Mouse (Mus musculus) stomach, postnatal 0 days (tissue): ENCODE results near the gene Ovca2. TPM values are rescaled to one million over a fixed set of nuclear protein-coding genes. Genes with fewer than 3 reads are reported as not detected.

Experiments used
- ATAC-seq: fragments of 200-750 bp; cut with Nextera tagmentation; 2 replicates; pipeline ENCODE4 v1.8.0; 2017; ENCODE audit not compliant: low FRiP score, low TSS enrichment
- DNase-seq: peaks from one replicate; pipeline ENCODE4 v3.0.0-alpha.2; 2016; ENCODE audit warnings: low spot score
- H3K27ac ChIP-seq: fragments of 300-500 bp; sonication (generic); replicated peaks from 2 replicates; pipeline ENCODE4 v1.5.1; 2014; ENCODE audit warnings: mild to moderate bottlenecking, control low read depth
- H3K27me3 ChIP-seq: fragments of 300-500 bp; sonication (generic); 2 replicates; pipeline ENCODE4 v1.6.1; 2014; ENCODE audit warnings: low read length; ENCODE audit not compliant: control insufficient read depth, insufficient read depth
- H3K36me3 ChIP-seq: fragments of 300-500 bp; sonication (generic); 2 replicates; pipeline ENCODE4 v1.6.1; 2014; ENCODE audit warnings: low read length, mixed read lengths; ENCODE audit not compliant: control insufficient read depth, insufficient read depth
- H3K4me1 ChIP-seq: fragments of 300-500 bp; sonication (generic); replicated peaks from 2 replicates; pipeline ENCODE4 v1.6.1; 2014; ENCODE audit warnings: antibody characterized with exemption; ENCODE audit not compliant: control insufficient read depth, insufficient read depth
- H3K4me2 ChIP-seq: fragments of 300-500 bp; sonication (generic); replicated peaks from 2 replicates; pipeline ENCODE4 v1.6.1; 2014; ENCODE audit warnings: low read depth, mild to moderate bottlenecking, control low read depth, moderate library complexity
- H3K4me3 ChIP-seq: fragments of 300-500 bp; sonication (generic); 2 replicates; pipeline ENCODE4 v1.5.1; 2014; ENCODE audit warnings: low read depth, low read length, control low read depth
- H3K9ac ChIP-seq: fragments of 300-500 bp; sonication (generic); 2 replicates; pipeline ENCODE4 v1.6.1; 2014; ENCODE audit warnings: mild to moderate bottlenecking, low read length, control low read depth, mixed read lengths
- H3K9me3 ChIP-seq: fragments of 300-500 bp; sonication (generic); 2 replicates; pipeline ENCODE4 v1.6.1; 2016; ENCODE audit warnings: low read length; ENCODE audit not compliant: control insufficient read depth
- CTCF ChIP-seq: IDR thresholded peaks from 2 replicates; pipeline ENCODE4 v1.5.1; 2016; ENCODE audit warnings: antibody characterized with exemption, low read depth, mild to moderate bottlenecking, moderate library complexity
- EP300 ChIP-seq: optimal IDR thresholded peaks from 2 replicates; pipeline ENCODE3; 2016; ENCODE audit warnings: antibody characterized with exemption
- WGBS: fragments of 180-500 bp; shearing (Covaris S2); extraction: QIAGEN DNeasy Blood & Tissue Kit; methylation state at CpG from one replicate; pipeline ENCODE4 v1.1.7; 2014; 5-methylcytosine and 5-hydroxymethylcytosine counted together
- polyA plus RNA-seq: library from polyadenylated mRNA; unstranded; fragments of >200 nt; fragmentation: Nextera tagmentation; extraction: Ambion mirVana; gene quantifications from 2 replicates; pipeline ENCODE4 v1.2.1, GENCODE M21; 2015

Gene Ovca2
- polyA plus RNA-seq, 1 experiment from 2014 or later, result 19.3 TPM

DNA sequence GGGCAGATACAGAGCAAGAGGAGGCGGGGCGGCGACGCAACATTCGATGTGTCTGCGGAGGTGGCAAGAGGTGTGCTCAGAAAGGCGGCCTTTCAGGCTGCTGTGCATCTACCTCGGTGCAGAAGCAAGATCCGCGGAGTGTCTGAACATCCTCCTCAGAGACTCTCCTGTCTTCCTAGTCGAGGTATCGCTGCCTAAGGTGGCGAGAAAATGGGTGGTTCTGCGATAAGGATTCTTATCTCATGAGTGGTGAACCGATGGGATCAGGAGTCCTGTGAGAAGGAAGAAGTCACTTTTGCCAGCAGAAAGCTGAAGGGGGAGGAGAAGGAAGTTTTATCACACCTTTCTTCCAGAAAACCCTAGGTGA, 4.9 kb downstream of the Ovca2 start:
- no peak for TF ChIP-seq EP300
- Histone ChIP-seq H3K4me3 (peak overlapping the region; percentile 65), H3K27me3 (no peaks in the 10 kb centered on the region; the same call in 1 of the 2 replicates), H3K36me3 (peaks cover 3% of the 10 kb centered on the region; the same call in 1 of the 2 replicates), H3K4me2 (peak overlapping the region; percentile 79), H3K4me1 (peaks cover 6% of the 10 kb centered on the region; the same call in 1 of the 2 replicates), H3K27ac (no peak overlapping the region), H3K9ac (no peak overlapping the region), H3K9me3 (no peaks in the 10 kb centered on the region)
- no peak for DNase-seq
- ATAC-seq, result no peak
- WGBS, result 1% methylated on average over 15 of the region's 15 CpGs

DNA sequence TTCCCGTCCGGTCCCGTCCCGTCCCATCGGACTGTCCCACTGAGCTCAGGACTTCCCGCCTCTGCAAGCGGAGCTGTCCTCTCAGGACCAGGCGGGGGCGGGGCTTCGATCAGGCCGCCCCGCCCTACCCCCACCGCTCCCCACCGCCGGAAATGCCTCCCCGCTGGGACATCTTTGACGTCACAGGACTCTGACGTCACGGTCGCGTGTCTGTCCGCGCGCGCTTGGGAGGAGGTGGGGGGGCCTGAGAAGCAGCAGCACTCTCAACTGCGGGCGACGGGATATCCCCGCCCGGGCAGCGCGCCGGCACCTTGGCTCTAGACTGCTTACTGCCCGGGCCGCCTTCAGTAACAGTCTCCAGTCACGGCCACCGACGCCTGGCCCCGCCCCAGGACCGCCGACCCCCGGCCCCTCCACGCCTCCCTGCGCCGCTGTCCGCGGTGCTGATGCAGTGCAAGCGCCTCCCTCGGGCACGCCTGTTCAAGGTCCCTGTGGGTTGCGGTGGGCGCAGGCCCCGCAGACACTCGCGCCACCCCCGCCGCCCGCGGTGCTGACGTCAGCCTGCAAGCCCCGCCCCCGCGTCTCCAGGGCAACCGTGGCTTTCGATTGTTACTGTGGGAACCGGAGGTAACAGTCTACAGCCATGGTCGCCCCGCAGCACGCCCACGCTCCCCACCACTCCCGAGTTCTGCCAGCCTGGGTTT, 5.4 kb downstream of the Ovca2 start:
- no peak for TF ChIP-seq EP300
- TF ChIP-seq CTCF, result no peak
- H3K4me3 ChIP-seq, result peak overlapping the region; percentile 65
- H3K9ac ChIP-seq, result peak overlapping the region; percentile 47
- H3K27me3 ChIP-seq, result no peaks in the 10 kb centered on the region; the same call in 1 of the 2 replicates
- peaks cover 3% of the 10 kb centered on the region; the same call in 1 of the 2 replicates for H3K36me3 ChIP-seq
- peak; percentile 88 for DNase-seq
- under 1% methylated on average over 71 of the region's 71 CpGs for WGBS
- peaks cover 6% of the 10 kb centered on the region; the same call in 1 of the 2 replicates for H3K4me1 ChIP-seq
- ATAC-seq, result peak; percentile 73
- no peak overlapping the region for H3K27ac ChIP-seq
- peak overlapping the region; percentile 79 for H3K4me2 ChIP-seq
- H3K9me3 ChIP-seq, result no peaks in the 10 kb centered on the region

DNA sequence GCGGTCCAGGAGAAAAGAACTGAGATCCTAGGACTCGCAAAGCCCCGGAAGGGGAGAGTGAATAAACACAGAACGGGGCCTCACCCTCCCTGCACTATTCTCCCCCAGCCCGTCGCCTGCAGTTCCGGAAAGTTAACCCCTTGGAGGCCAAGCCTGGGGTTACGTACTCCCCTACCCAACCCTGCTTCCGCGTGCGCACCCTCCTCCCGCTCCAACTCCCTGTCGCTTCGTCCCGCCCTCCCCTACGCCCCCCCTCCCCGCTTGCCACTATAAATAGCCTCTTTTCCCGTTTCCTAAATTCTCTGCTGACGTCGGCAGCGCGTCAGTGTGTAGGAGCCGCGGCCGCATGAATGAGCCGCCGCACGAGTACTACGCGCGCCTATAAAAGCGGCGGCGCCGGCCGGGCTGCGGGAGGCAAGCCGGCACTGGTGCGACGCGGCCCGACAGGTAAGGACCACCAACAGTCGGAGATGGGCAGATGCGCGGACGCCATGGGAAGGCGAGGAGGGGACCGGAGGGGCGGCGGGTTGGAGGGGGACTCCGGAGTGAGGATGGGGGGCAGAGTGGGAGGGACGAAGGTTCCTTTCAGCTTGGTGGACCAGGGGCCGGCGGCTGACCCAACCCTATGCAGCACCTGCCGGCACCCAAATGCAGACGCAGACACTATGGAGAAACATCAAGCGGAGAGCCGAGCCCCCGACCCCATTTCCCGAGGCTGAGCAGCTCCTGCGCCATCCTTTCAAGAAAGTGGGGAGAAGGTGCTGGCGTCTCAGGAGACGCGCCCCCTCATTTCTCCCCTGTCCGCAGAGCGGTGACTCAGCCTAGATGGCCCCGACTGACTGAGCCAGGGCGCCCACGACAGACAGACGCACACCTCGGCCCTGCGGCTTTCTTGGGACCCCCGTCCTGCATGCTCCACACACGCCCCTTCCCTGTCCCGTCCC, 6.2 kb downstream of the Ovca2 start:
- TF ChIP-seq CTCF (no peak), EP300 (no peak)
- Histone ChIP-seq H3K36me3 (peaks cover under 1% of the 10 kb centered on the region; the same call in 1 of the 2 replicates), H3K9ac (no peak overlapping the region), H3K4me2 (peak overlapping the region; percentile 79), H3K4me1 (peaks cover 3% of the 10 kb centered on the region; the same call in 1 of the 2 replicates), H3K9me3 (no peaks in the 10 kb centered on the region), H3K27me3 (no peaks in the 10 kb centered on the region; the same call in 1 of the 2 replicates), H3K4me3 (peak overlapping the region; percentile 65), H3K27ac (no peak overlapping the region)
- DNase-seq, result peak; percentile 41
- WGBS, result under 1% methylated on average over 63 of the region's 75 CpGs
- ATAC-seq, result no peak

DNA sequence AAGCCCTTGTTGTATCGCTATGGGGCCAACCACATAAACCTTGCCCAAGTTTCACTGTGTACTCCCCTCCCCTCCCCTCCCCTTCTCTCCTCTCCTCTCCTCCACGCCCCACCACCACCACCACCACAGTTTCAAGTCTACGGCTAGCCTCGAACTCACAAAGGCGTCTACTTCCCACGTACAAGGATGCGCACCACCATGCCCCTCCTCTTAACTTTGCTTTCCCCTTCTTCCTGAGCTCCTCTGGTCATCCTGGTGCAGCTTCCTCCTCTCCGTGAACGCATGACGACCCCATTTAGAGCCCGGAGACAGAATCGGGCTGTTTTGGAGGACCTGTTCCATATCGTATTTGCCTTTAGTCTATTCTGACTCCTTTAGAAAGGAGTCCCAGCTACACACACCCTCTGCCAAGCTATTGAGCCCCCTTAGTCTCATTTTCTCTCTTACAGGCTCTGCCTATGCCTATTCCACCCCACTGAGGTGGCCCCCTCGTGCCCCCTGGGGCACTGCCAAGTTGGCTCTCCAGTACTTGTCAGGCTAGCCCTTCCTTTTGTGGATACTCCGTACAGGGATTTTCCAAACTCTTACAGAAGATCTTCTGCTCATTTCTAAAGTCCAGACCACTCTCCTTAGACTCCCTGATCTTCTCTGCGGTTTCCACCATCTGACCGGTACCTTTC, 7.3 kb downstream of the Ovca2 start:
- no peak for TF ChIP-seq CTCF
- TF ChIP-seq EP300, result no peak
- H3K27ac ChIP-seq, result no peak overlapping the region
- H3K9ac ChIP-seq, result no peak overlapping the region
- no peak overlapping the region for H3K4me3 ChIP-seq
- ATAC-seq (no peak), DNase-seq (no peak)
- WGBS, result 18% methylated on average over 16 of the region's 17 CpGs
- H3K36me3 ChIP-seq, result no peaks in the 10 kb centered on the region
- no peaks in the 10 kb centered on the region for H3K9me3 ChIP-seq
- no peaks in the 10 kb centered on the region; the same call in 1 of the 2 replicates for H3K27me3 ChIP-seq
- H3K4me1 ChIP-seq, result peaks cover 3% of the 10 kb centered on the region; the same call in 1 of the 2 replicates
- peak overlapping the region; percentile 79; the same call in 1 of the 2 replicates for H3K4me2 ChIP-seq

DNA sequence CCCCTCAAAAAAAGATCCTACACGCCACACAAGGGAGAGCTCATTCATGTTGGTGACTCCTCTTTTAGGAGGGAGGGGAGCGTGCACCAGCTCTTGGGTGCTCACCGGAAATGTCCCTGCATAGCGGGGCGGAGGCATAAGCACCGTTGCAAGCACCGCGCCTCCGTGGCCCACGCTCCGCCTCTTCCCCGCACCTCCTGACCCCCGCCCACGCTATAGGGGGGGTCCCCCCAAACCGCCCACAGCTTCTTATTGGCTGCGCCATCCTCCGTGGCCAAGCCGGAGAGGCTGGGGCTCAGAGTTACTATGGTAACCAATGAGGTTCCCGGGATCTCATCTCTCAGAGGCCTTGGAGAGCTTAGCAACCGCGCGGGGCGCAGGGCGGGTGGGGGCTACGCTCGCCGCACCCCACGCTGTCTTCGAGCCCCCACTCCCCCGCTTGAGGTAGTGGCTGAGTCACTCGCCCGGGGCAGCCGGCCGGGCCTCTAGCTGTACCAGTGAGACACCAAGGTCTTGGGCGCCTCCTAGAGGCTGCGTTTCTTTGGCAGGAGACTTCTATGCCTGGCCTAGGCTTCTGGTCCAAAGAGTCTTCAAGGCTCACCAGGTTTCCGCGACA, 8.4 kb downstream of the Ovca2 start:
- H3K36me3 ChIP-seq, result no peaks in the 10 kb centered on the region
- no peak overlapping the region for H3K9ac ChIP-seq
- ATAC-seq, result peak; percentile 56
- 0% methylated on average over 37 of the region's 38 CpGs for WGBS
- 0 out of 2 replicates have a peak overlapping the region, but pooled peaks have one; percentile 18 for H3K27ac ChIP-seq
- peak; percentile 93 for DNase-seq
- peak overlapping the region; percentile 72 for H3K4me3 ChIP-seq
- peaks cover 3% of the 10 kb centered on the region; the same call in 1 of the 2 replicates for H3K4me1 ChIP-seq
- peak overlapping the region; percentile 91 for H3K4me2 ChIP-seq
- H3K27me3 ChIP-seq, result no peaks in the 10 kb centered on the region; the same call in 1 of the 2 replicates
- no peak for TF ChIP-seq EP300
- peak; percentile 87 for TF ChIP-seq CTCF
- H3K9me3 ChIP-seq, result no peaks in the 10 kb centered on the region
